Mouse (Mus musculus): Measurements from ENCODE around the gene Map2k2. TPM values are rescaled to one million over a fixed set of nuclear protein-coding genes. Genes with fewer than 3 reads are reported as not detected.
A peak's percentile ranks its signal among the peaks of the same experiment; 100 is the strongest.
"Not testable (repeated sequence)": the region's sequence is repeated elsewhere in the genome, so short reads cannot be mapped to it uniquely, and the experiment has no call there.

The Map2k2 gene
- polyA plus RNA-seq, 1 experiment from 2014 or later = 210 TPM

GRCm38 (mm10) chr10:81167200-81168086, 61.7 kb downstream of the Map2k2 start, which contains the start of gene Pias4:
TSS of gene Pias4 (minus strand) at chr10:81167923.
- DNase-seq (ENCODE audit: low spot score, missing footprints) = peak; percentile 99
- peak; percentile 94 for ATAC-seq (ENCODE audit: low FRiP score)
- WGBS = under 1% methylated on average over 59 of the region's 64 CpGs
- H3K4me2 ChIP-seq = peak within 1 kb of the TSS; percentile 95
- H3K9ac ChIP-seq (ENCODE audit: low read length) = peak within 1 kb of the TSS; percentile 88
- peak within 1 kb of the TSS; percentile 57; the same call in 1 of the 2 replicates for H3K27ac ChIP-seq (ENCODE audit: low read depth, low read length)
- peaks cover 3% of the 10 kb centered on the region for H3K36me3 ChIP-seq (ENCODE audit: control insufficient read depth, insufficient read depth, low read length)
- no peaks in the 10 kb centered on the region for H3K27me3 ChIP-seq (ENCODE audit: control insufficient read depth, insufficient read depth, low read length)
- peaks cover 14% of the 10 kb centered on the region for H3K4me1 ChIP-seq (ENCODE audit: control insufficient read depth, insufficient read depth, low read length)
- H3K9me3 ChIP-seq (ENCODE audit: control insufficient read depth, low read length) = no peaks in the 10 kb centered on the region
- peak within 1 kb of the TSS; percentile 96 for H3K4me3 ChIP-seq (ENCODE audit: low read depth, low read length)

- WGBS = 9% methylated on average over 5 of the region's 5 CpGs
- Histone ChIP-seq H3K9me3 (ENCODE audit: control insufficient read depth, low read length) (no peaks in the 10 kb centered on the region), H3K4me2 (peak overlapping the region; percentile 51), H3K27me3 (ENCODE audit: control insufficient read depth, insufficient read depth, low read length) (no peaks in the 10 kb centered on the region), H3K36me3 (ENCODE audit: control insufficient read depth, insufficient read depth, low read length) (no peaks in the 10 kb centered on the region; the same call in 1 of the 2 replicates), H3K4me1 (ENCODE audit: control insufficient read depth, insufficient read depth, low read length) (peaks cover 14% of the 10 kb centered on the region), H3K9ac (ENCODE audit: low read length) (peak overlapping the region; percentile 53), H3K4me3 (ENCODE audit: low read depth, low read length) (peak overlapping the region; percentile 96), H3K27ac (ENCODE audit: low read depth, low read length) (peak overlapping the region; percentile 57; the same call in 1 of the 2 replicates)
- no peak for DNase-seq (ENCODE audit: low spot score, missing footprints)
- ATAC-seq (ENCODE audit: low FRiP score) = peak; percentile 75
Observed at GRCm38 (mm10) chr10:81168087-81168431, 62.3 kb downstream of the Map2k2 start.

GRCm38 (mm10) chr10:81168521-81169244, 63.0 kb downstream of the Map2k2 start:
- no peaks in the 10 kb centered on the region for H3K27me3 ChIP-seq (ENCODE audit: control insufficient read depth, insufficient read depth, low read length)
- H3K27ac ChIP-seq (ENCODE audit: low read depth, low read length) = peak overlapping the region; percentile 57; the same call in 1 of the 2 replicates
- peak overlapping the region; percentile 51 for H3K4me2 ChIP-seq
- ATAC-seq (ENCODE audit: low FRiP score) (peak; percentile 31; the same call in 1 of the 2 replicates), DNase-seq (ENCODE audit: low spot score, missing footprints) (peak; percentile 94)
- H3K9ac ChIP-seq (ENCODE audit: low read length) = peak overlapping the region; percentile 53
- 4% methylated on average over 29 of the region's 29 CpGs for WGBS
- H3K4me3 ChIP-seq (ENCODE audit: low read depth, low read length) = peak overlapping the region; percentile 96
- no peaks in the 10 kb centered on the region for H3K9me3 ChIP-seq (ENCODE audit: control insufficient read depth, low read length)
- H3K36me3 ChIP-seq (ENCODE audit: control insufficient read depth, insufficient read depth, low read length) = no peaks in the 10 kb centered on the region; the same call in 1 of the 2 replicates
- peaks cover 20% of the 10 kb centered on the region for H3K4me1 ChIP-seq (ENCODE audit: control insufficient read depth, insufficient read depth, low read length)

GRCm38 (mm10) chr10:81169411-81169900, 63.7 kb downstream of the Map2k2 start:
- ATAC-seq (ENCODE audit: low FRiP score); H3K36me3 ChIP-seq (ENCODE audit: control insufficient read depth, insufficient read depth, low read length); H3K4me3 ChIP-seq (ENCODE audit: low read depth, low read length); H3K9ac ChIP-seq (ENCODE audit: low read length); H3K27ac ChIP-seq (ENCODE audit: low read depth, low read length); H3K9me3 ChIP-seq (ENCODE audit: control insufficient read depth, low read length); H3K27me3 ChIP-seq (ENCODE audit: control insufficient read depth, insufficient read depth, low read length); H3K4me2 ChIP-seq: not testable (repeated sequence)
- peaks cover 24% of the 10 kb centered on the region for H3K4me1 ChIP-seq (ENCODE audit: control insufficient read depth, insufficient read depth, low read length)
- WGBS = 56% methylated on average over 9 of the region's 14 CpGs
- peak; percentile 81 for DNase-seq (ENCODE audit: low spot score, missing footprints)

- Histone ChIP-seq H3K4me1 (ENCODE audit: control insufficient read depth, insufficient read depth, low read length) (peaks cover 25% of the 10 kb centered on the region), H3K36me3 (ENCODE audit: control insufficient read depth, insufficient read depth, low read length) (peaks cover 3% of the 10 kb centered on the region), H3K4me3 (ENCODE audit: low read depth, low read length) (no peak overlapping the region), H3K9me3 (ENCODE audit: control insufficient read depth, low read length) (no peaks in the 10 kb centered on the region), H3K27me3 (ENCODE audit: control insufficient read depth, insufficient read depth, low read length) (no peaks in the 10 kb centered on the region), H3K27ac (ENCODE audit: low read depth, low read length) (peak overlapping the region; percentile 79), H3K9ac (ENCODE audit: low read length) (peak overlapping the region; percentile 59), H3K4me2 (peak overlapping the region; percentile 27)
- ATAC-seq (ENCODE audit: low FRiP score) (peak; percentile 20), DNase-seq (ENCODE audit: low spot score, missing footprints) (peak; percentile 99)
- 10% methylated on average over 21 of the region's 21 CpGs for WGBS
Observed at GRCm38 (mm10) chr10:81173132-81173531, 67.4 kb downstream of the Map2k2 start.

GRCm38 (mm10) chr10:81174617-81175344, 69.1 kb downstream of the Map2k2 start:
- Histone ChIP-seq H3K27me3 (ENCODE audit: control insufficient read depth, insufficient read depth, low read length) (no peaks in the 10 kb centered on the region), H3K4me2 (peak overlapping the region; percentile 74), H3K9ac (ENCODE audit: low read length) (peak overlapping the region; percentile 79), H3K4me1 (ENCODE audit: control insufficient read depth, insufficient read depth, low read length) (peaks cover 29% of the 10 kb centered on the region), H3K27ac (ENCODE audit: low read depth, low read length) (peak overlapping the region; percentile 86), H3K36me3 (ENCODE audit: control insufficient read depth, insufficient read depth, low read length) (peaks cover 19% of the 10 kb centered on the region), H3K4me3 (ENCODE audit: low read depth, low read length) (peak overlapping the region; percentile 38), H3K9me3 (ENCODE audit: control insufficient read depth, low read length) (no peaks in the 10 kb centered on the region)
- peak; percentile 75 for ATAC-seq (ENCODE audit: low FRiP score)
- DNase-seq (ENCODE audit: low spot score, missing footprints) = peak; percentile 99
- 2% methylated on average over 29 of the region's 29 CpGs for WGBS

GRCm38 (mm10) chr10:81175345-81175701, 69.6 kb downstream of the Map2k2 start:
- H3K9me3 ChIP-seq (ENCODE audit: control insufficient read depth, low read length); H3K4me3 ChIP-seq (ENCODE audit: low read depth, low read length); H3K27me3 ChIP-seq (ENCODE audit: control insufficient read depth, insufficient read depth, low read length); ATAC-seq (ENCODE audit: low FRiP score); DNase-seq (ENCODE audit: low spot score, missing footprints): not testable (repeated sequence)
- Histone ChIP-seq H3K27ac (ENCODE audit: low read depth, low read length) (peak overlapping the region; percentile 86), H3K4me1 (ENCODE audit: control insufficient read depth, insufficient read depth, low read length) (peaks cover 29% of the 10 kb centered on the region), H3K4me2 (peak overlapping the region; percentile 74; the same call in 1 of the 2 replicates), H3K36me3 (ENCODE audit: control insufficient read depth, insufficient read depth, low read length) (peaks cover 25% of the 10 kb centered on the region), H3K9ac (ENCODE audit: low read length) (peak overlapping the region; percentile 79; the same call in 1 of the 2 replicates)
- WGBS = 13% methylated on average over 4 of the region's 4 CpGs

- peak overlapping the region; percentile 21; the same call in 1 of the 2 replicates for H3K9ac ChIP-seq (ENCODE audit: low read length)
Observed at GRCm38 (mm10) chr10:81175936-81176465, 70.3 kb downstream of the Map2k2 start.

More at GRCm38 (mm10) chr10:81175936-81176465, 70.3 kb downstream of the Map2k2 start:
- H3K36me3 ChIP-seq (ENCODE audit: control insufficient read depth, insufficient read depth, low read length) = peaks cover 30% of the 10 kb centered on the region
- H3K27me3 ChIP-seq (ENCODE audit: control insufficient read depth, insufficient read depth, low read length) = no peaks in the 10 kb centered on the region
- no peaks in the 10 kb centered on the region for H3K9me3 ChIP-seq (ENCODE audit: control insufficient read depth, low read length)
- H3K27ac ChIP-seq (ENCODE audit: low read depth, low read length) = peak overlapping the region; percentile 50; the same call in 1 of the 2 replicates
- H3K4me2 ChIP-seq = peak overlapping the region; percentile 39
- H3K4me3 ChIP-seq (ENCODE audit: low read depth, low read length) = peak overlapping the region; percentile 92
- 9% methylated on average over 13 of the region's 13 CpGs for WGBS
- ATAC-seq (ENCODE audit: low FRiP score) (0 out of 2 replicates have a peak, but pooled peaks have one; percentile 4), DNase-seq (ENCODE audit: low spot score, missing footprints) (no peak)
- H3K4me1 ChIP-seq (ENCODE audit: control insufficient read depth, insufficient read depth, low read length) = peaks cover 29% of the 10 kb centered on the region

Measured in midbrain, embryonic 11.5 days (tissue).